Mouse (Mus musculus) G1E (cell line): ENCODE data around the gene Slc22a4.

Experiments
- CTCF ChIP-seq: IDR thresholded peaks from 2 replicates; pipeline ENCODE4 v1.5.1; 2012; ENCODE audit warnings: low read depth, low read length, inconsistent platforms, mixed read lengths
- GATA1 ChIP-seq: IDR thresholded peaks from 2 replicates; pipeline ENCODE4 v1.6.1; 2012; ENCODE audit warnings: borderline replicate concordance, low read length, inconsistent platforms, mixed read lengths
- GATA2 ChIP-seq: IDR thresholded peaks from 2 replicates; pipeline ENCODE4 v1.6.1; 2012; ENCODE audit warnings: low read depth, low read length, inconsistent platforms, borderline replicate concordance
- POLR2AphosphoS5 ChIP-seq: IDR thresholded peaks from 2 replicates; pipeline ENCODE4 v1.6.1; 2012; ENCODE audit warnings: low read depth, low read length, inconsistent platforms; ENCODE audit not compliant: insufficient replicate concordance
- TAL1 ChIP-seq: conservative IDR thresholded peaks from 2 replicates; pipeline ENCODE4 v1.6.1; 2012; ENCODE audit warnings: low read depth, low read length, inconsistent platforms, mixed read lengths

GRCm38 (mm10) chr11:54073291-54073690, 45.4 kb upstream of the Slc22a4 start:
- TF ChIP-seq CTCF (no peak), TAL1 (no peak), GATA1 (no peak), POLR2AphosphoS5 (no peak), GATA2 (no peak)
